Mouse (Mus musculus) heart, embryonic 13.5 days (tissue): Measurements from ENCODE around the gene Gm17359. TPM values are rescaled to one million over a fixed set of nuclear protein-coding genes. Genes with fewer than 3 reads are reported as not detected.

Source experiments
- ATAC-seq: fragments of 200-750 bp; cut with Nextera tagmentation; 2 replicates; pipeline ENCODE4 v1.8.0; 2017; ENCODE audit warnings: moderate TSS enrichment; ENCODE audit not compliant: insufficient number of reproducible peaks, low FRiP score, low TSS enrichment; ENCODE audit errors: extremely low read depth
- H3K27ac ChIP-seq: fragments of 300-500 bp; sonication (generic); replicated peaks from 2 replicates; pipeline ENCODE4 v1.5.1; 2015; ENCODE audit warnings: moderate library complexity, mild to moderate bottlenecking, inconsistent platforms
- H3K27me3 ChIP-seq: fragments of 300-500 bp; sonication (generic); replicated peaks from 2 replicates; pipeline ENCODE4 v1.6.1; 2015; ENCODE audit warnings: mild to moderate bottlenecking, inconsistent platforms
- H3K36me3 ChIP-seq: fragments of 300-500 bp; sonication (generic); 2 replicates; pipeline ENCODE4 v1.6.1; 2015; ENCODE audit warnings: mild to moderate bottlenecking, inconsistent platforms
- H3K4me1 ChIP-seq: fragments of 300-500 bp; sonication (generic); 2 replicates; pipeline ENCODE4 v1.6.1; 2015; ENCODE audit warnings: inconsistent platforms
- H3K4me2 ChIP-seq: fragments of 300-500 bp; sonication (generic); 2 replicates; pipeline ENCODE4 v1.6.1; 2015; ENCODE audit warnings: inconsistent platforms, mild to moderate bottlenecking, moderate library complexity
- H3K4me3 ChIP-seq: fragments of 300-500 bp; sonication (generic); 2 replicates; pipeline ENCODE4 v1.5.1; 2015; ENCODE audit warnings: moderate library complexity, mild to moderate bottlenecking, inconsistent platforms
- H3K9ac ChIP-seq: fragments of 300-500 bp; sonication (generic); 2 replicates; pipeline ENCODE4 v1.6.1; 2015; ENCODE audit warnings: inconsistent platforms, mild to moderate bottlenecking, moderate library complexity
- H3K9me3 ChIP-seq: fragments of 300-500 bp; sonication (generic); 2 replicates; pipeline ENCODE4 v1.6.1; 2016; ENCODE audit warnings: inconsistent platforms
- WGBS: fragments of 180-500 bp; shearing (Covaris S2); methylation state at CpG from one replicate; pipeline ENCODE4 v1.1.7; 2015; ENCODE audit warnings: mixed read lengths; 5-methylcytosine and 5-hydroxymethylcytosine counted together
- polyA plus RNA-seq: library from polyadenylated mRNA; unstranded; fragments of >200 nt; fragmentation: Nextera tagmentation; extraction: Ambion mirVana; gene quantifications from 2 replicates; pipeline ENCODE4 v1.2.1, GENCODE M21; 2015

Gm17359 gene
- polyA plus RNA-seq = not detected in 2 replicates

DNA sequence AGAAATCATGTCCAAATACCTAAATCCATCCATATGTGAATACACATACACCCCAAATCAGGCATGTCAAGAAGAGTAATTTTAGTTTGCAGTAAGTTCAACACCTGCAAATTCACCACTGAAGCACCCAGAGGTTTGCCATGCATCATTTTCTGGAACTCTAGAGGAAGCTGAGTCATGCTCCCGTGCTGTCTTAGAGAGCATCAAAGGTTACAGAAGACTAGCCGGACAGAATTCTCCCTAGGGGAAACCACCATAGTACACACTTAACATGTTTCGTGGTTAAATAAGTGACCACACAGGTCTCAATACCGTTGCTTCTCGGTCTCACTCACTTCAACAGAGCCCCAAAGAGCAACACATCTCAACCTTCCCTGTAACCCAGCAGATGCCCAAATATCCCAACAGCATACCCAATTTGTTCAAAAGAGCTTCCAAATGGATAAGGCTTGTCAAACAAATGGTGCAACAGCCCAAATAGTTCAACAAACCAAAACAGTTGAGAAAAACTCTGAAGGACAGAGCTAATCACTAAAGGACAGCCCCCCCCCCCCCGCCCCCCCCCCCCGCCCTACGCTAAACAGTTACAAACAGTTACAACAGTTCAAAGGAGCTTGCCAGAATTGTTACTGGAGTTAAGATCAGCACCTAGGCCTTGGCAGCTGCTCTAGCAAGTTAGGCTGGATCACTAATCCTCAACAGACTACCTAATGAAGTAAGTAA, at the start of gene Gm17359:
TSS of gene Gm17359 (plus strand) at position 618 of the 723 bp plus-strand sequence.
- Histone ChIP-seq H3K4me1 (peaks cover 11% of the 10 kb centered on the region), H3K4me2 (no peak within 1 kb of the TSS), H3K27ac (no peak within 1 kb of the TSS), H3K27me3 (no peaks in the 10 kb centered on the region), H3K36me3 (no peaks in the 10 kb centered on the region), H3K9me3 (no peaks in the 10 kb centered on the region), H3K4me3 (no peak within 1 kb of the TSS), H3K9ac (no peak within 1 kb of the TSS)
- WGBS = 57% methylated on average over 8 of the region's 8 CpGs
- ATAC-seq = no peak

DNA sequence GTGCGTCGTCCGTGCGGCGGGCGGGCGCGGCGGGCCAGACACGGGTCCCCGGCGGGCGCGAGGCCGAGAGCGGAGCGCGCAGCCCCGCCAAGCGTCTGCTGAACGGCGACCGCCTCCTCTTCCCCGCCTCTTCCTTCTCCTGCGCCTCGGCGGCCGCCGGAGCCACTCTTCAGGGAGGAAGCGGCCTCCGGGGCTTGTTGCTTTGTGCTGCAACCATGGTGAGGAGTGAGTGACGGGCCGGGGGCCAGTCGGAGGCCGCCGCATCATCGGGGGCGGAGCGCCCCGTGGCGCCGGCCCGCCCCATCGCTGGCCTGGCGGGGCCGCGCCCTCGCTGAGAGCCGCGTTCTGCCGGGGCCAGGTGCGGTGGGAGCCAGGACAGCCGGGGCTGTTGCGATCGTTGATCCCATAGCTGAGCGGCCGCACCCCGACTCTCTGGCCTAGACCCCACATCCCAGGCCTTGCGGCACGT, 49.3 kb upstream of the Gm17359 start:
- ATAC-seq = peak; percentile 91
- H3K36me3 ChIP-seq = no peaks in the 10 kb centered on the region
- H3K27me3 ChIP-seq = no peaks in the 10 kb centered on the region
- H3K4me2 ChIP-seq = peak overlapping the region; percentile 92
- peaks cover 42% of the 10 kb centered on the region for H3K4me1 ChIP-seq
- peak overlapping the region; percentile 94 for H3K4me3 ChIP-seq
- peak overlapping the region; percentile 99 for H3K27ac ChIP-seq
- peak overlapping the region; percentile 97 for H3K9ac ChIP-seq
- WGBS = under 1% methylated on average over 52 of the region's 60 CpGs
- no peaks in the 10 kb centered on the region for H3K9me3 ChIP-seq

DNA sequence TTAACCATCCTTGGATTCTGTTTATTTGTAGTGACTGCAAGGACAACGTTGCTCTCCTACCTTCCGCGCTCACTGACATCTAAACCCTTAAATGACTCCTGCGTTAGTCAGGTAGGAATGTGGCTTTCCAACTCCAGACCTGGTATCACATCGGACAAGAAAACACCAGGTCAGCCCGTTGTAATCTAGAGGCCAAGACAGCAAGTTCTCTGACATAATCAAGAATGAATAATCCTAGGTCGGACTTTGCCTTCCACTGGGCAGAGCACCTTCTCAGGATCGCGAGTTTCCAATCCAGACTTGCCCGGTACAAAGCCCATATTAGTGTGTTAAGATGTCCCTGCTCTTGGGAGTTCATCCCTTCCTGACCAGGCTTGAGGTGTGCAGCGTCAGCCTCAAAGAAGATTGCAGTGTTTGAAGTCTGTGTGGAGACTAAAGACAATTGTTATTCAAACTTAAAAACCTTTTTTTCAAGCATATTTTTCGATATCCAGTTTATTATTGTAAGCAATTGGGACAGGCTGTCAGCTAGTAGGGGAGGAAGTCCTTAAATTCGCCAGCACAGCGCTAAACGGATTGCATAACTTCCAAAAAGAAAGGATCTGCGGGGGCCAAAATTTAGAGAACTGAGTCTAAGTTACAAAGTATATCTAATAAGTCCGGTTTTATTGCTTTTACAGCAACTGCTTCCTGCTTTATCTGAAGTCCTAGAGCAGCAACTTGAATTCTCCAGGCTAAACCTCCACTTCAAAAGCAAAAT, 48.6 kb upstream of the Gm17359 start:
- peak overlapping the region; percentile 94 for H3K4me3 ChIP-seq
- 16% methylated on average over 17 of the region's 17 CpGs for WGBS
- peak overlapping the region; percentile 97 for H3K9ac ChIP-seq
- no peak for ATAC-seq
- H3K36me3 ChIP-seq = no peaks in the 10 kb centered on the region
- no peaks in the 10 kb centered on the region for H3K27me3 ChIP-seq
- 0 out of 2 replicates have a peak overlapping the region, but pooled peaks have one; percentile 99 for H3K27ac ChIP-seq
- peak overlapping the region; percentile 92 for H3K4me2 ChIP-seq
- peaks cover 35% of the 10 kb centered on the region for H3K4me1 ChIP-seq
- H3K9me3 ChIP-seq = no peaks in the 10 kb centered on the region

DNA sequence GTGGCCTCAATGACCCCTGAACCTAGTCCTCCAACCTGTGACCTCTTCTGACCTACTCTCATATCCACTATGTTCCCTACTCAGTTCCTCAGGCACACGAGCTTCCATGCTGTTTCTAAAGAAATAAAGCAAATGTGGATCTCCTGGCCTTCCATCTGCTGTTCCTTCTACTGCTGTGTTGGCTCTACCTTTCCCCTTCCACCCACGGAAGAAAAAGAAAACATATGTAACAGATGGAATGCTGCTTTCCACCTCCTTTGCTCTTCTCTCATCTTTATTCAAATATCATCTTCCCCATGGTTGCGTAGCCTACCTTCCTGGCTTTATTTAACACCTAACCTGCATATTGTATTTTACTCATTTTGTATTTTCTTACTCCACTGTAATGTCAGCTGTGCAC, 47.4 kb upstream of the Gm17359 start:
- ATAC-seq = no peak
- Histone ChIP-seq H3K9ac (no peak overlapping the region), H3K36me3 (no peaks in the 10 kb centered on the region), H3K4me3 (no peak overlapping the region), H3K4me2 (no peak overlapping the region), H3K9me3 (no peaks in the 10 kb centered on the region), H3K4me1 (peaks cover 23% of the 10 kb centered on the region), H3K27me3 (no peaks in the 10 kb centered on the region), H3K27ac (no peak overlapping the region)
- WGBS = 75% methylated on average over 3 of the region's 3 CpGs

DNA sequence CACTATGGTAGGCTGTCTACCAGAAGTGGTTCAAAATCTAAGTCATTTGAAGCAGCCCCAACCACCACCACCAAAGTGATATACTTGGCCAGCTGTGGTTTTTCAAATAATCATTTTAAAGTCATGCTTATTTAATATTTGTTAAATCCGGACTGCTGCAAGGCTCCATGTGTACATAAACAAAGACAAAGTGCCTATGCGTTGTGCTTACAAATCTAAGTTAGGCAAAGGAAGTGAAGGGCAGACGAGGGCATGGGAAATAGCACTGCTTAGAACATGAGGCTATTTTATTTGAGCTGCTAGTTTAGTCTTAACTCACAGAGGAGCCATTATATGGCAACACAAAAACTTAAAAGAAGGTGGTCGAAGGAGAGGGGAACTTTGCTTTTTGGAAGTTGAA, 43.4 kb upstream of the Gm17359 start:
- Histone ChIP-seq H3K27ac (no peak overlapping the region), H3K9me3 (no peaks in the 10 kb centered on the region), H3K27me3 (no peaks in the 10 kb centered on the region), H3K9ac (no peak overlapping the region), H3K4me1 (peaks cover 2% of the 10 kb centered on the region; the same call in 1 of the 2 replicates), H3K4me2 (no peak overlapping the region), H3K36me3 (no peaks in the 10 kb centered on the region), H3K4me3 (no peak overlapping the region)
- WGBS = 68% methylated on average over 4 of the region's 4 CpGs
- no peak for ATAC-seq

DNA sequence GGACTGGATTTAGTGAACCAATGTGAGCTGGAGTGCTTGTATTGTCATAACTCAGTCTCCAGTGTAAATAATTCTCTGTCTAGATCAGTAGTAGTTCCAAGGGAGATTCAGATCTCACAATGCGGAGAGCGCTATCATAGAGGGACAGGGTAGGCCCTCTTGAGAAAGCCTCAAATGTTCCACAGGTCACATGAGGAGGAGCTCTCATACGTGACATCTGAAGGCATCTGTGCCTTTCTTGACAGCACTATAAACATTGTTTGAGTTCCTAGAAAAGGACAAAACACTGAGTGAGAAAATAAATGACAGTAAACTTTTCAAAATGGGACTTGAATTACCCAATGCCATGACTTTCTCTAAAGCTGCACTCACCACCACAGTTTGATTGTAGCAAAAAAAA, 41.8 kb upstream of the Gm17359 start:
- Histone ChIP-seq H3K27me3 (no peaks in the 10 kb centered on the region), H3K4me2 (no peak overlapping the region), H3K9ac (no peak overlapping the region), H3K27ac (no peak overlapping the region), H3K36me3 (no peaks in the 10 kb centered on the region), H3K4me3 (no peak overlapping the region), H3K4me1 (no peaks in the 10 kb centered on the region), H3K9me3 (no peaks in the 10 kb centered on the region)
- 90% methylated on average over 3 of the region's 3 CpGs for WGBS
- ATAC-seq = no peak

DNA sequence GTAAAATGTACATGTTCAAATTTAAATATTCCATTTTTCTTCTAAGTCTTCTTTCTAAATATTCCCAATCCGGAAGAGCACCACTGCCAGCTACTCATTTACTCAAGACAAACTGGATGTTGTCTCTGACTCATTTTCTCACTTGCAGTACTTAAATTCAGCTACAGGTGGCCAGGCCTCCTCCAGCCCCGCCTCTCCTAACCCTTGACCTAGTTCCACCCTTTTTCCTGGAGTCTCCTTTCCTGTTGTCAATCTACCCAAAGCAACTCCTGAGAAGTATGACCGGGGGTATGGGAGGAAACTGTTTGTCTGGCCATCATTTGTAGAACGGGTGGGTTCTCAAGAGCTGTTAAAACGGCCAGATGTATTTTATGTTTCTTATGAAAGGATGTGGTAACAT, 40.4 kb upstream of the Gm17359 start:
- no peaks in the 10 kb centered on the region for H3K9me3 ChIP-seq
- 54% methylated on average over 5 of the region's 5 CpGs for WGBS

DNA sequence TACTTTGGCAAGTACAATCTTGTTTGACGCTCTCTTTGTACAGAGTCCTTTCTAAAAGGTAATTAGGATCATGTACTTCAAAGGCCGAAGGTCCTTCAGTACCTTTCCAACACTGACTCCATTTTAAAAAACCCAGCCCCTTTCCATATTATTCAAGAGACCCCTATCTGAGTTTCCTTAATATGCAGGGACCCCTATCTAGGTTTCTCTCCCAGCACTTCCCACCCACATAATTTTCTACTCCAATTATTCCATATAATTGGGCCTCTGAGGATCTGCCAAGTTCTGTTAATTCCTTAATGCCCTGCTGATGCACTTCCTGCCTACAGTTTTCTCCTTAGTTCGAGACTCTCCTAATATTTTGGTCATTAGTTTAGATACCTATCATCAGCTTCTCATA, 39.9 kb upstream of the Gm17359 start:
- Histone ChIP-seq H3K4me3 (no peak overlapping the region), H3K9me3 (no peaks in the 10 kb centered on the region), H3K27ac (no peak overlapping the region), H3K9ac (no peak overlapping the region), H3K4me1 (no peaks in the 10 kb centered on the region), H3K27me3 (no peaks in the 10 kb centered on the region), H3K4me2 (no peak overlapping the region), H3K36me3 (no peaks in the 10 kb centered on the region)
- ATAC-seq = no peak
- 82% methylated on average over 3 of the region's 3 CpGs for WGBS

More for the DNA sequence above, 40.4 kb upstream of the Gm17359 start:
- Histone ChIP-seq H3K36me3 (no peaks in the 10 kb centered on the region), H3K27me3 (no peaks in the 10 kb centered on the region), H3K4me1 (no peaks in the 10 kb centered on the region), H3K9ac (no peak overlapping the region), H3K27ac (no peak overlapping the region), H3K4me3 (no peak overlapping the region), H3K4me2 (no peak overlapping the region)
- ATAC-seq = no peak

DNA sequence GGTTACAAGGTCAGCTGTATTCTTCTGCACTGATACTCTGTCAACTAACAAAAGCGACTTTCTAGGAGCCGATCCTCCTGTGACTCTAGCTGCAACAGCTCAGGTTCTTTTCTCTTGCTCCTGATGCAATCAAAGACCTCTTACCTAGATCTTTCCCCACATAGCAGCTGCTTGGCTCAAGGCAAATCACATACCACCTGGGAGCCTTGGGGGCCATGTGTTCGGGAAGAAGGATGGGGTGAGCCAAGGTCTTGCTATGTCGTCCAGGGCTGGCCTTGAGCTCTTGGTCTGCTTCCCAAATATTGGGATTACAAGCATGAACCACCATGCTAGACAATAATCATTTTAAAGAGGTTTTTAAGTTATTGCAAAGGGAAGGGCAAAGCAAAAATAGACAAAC, 39.2 kb upstream of the Gm17359 start:
- Histone ChIP-seq H3K27me3 (no peaks in the 10 kb centered on the region), H3K4me1 (no peaks in the 10 kb centered on the region), H3K9me3 (no peaks in the 10 kb centered on the region), H3K27ac (no peak overlapping the region), H3K4me2 (no peak overlapping the region), H3K9ac (no peak overlapping the region), H3K4me3 (no peak overlapping the region), H3K36me3 (no peaks in the 10 kb centered on the region)
- WGBS = 83% methylated on average over 4 of the region's 4 CpGs
- no peak for ATAC-seq

DNA sequence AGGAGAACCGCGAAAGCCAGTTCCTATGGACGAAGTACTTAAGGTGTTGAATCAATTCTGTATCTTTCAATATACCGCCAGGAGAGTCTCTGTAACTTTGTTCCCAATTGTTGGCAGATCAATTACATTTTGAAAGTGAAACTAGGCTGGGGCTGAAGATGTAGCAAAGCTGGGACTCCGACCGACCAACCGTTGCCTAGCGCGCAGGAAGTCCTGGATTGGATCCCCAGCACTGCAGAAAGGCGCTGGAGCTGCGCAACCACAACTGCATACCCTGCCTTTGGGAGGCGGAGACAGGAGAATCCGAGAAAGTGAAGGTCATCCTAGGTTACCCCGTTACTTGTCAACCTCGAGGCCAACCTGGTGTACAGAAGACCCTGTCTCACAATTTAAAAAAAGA, 37.1 kb upstream of the Gm17359 start:
- no peak overlapping the region for H3K4me3 ChIP-seq
- no peak overlapping the region for H3K27ac ChIP-seq
- ATAC-seq = no peak
- no peak overlapping the region for H3K9ac ChIP-seq
- H3K27me3 ChIP-seq = no peaks in the 10 kb centered on the region
- no peaks in the 10 kb centered on the region for H3K9me3 ChIP-seq
- H3K4me2 ChIP-seq = no peak overlapping the region
- 75% methylated on average over 15 of the region's 15 CpGs for WGBS
- H3K4me1 ChIP-seq = no peaks in the 10 kb centered on the region
- H3K36me3 ChIP-seq = no peaks in the 10 kb centered on the region

DNA sequence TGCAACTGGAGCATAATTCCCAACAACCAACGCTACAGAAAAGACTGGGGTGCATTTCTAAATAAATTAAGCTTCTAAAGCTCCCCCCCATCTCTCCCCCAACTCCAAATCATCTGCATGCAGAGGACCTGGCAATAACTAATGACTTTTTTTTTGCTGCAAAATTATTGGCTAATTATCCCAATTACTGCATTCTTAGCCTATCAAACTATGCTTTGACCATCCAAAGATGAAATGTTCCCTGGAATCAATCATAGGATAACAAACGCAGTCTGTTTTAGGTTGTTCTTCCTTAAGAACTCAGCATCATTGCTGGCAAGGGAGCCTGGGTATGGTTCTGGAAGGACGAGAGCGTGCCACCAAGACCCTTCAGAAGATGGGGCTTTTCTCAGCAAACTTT, 27.9 kb upstream of the Gm17359 start:
- Histone ChIP-seq H3K4me1 (no peaks in the 10 kb centered on the region), H3K9ac (no peak overlapping the region), H3K4me3 (no peak overlapping the region), H3K27me3 (no peaks in the 10 kb centered on the region), H3K9me3 (no peaks in the 10 kb centered on the region; the same call in 1 of the 2 replicates), H3K4me2 (no peak overlapping the region), H3K36me3 (no peaks in the 10 kb centered on the region), H3K27ac (no peak overlapping the region)
- WGBS = 85% methylated on average over 4 of the region's 4 CpGs
- no peak for ATAC-seq
